Mouse (Mus musculus): ENCODE data around the gene Phox2b. TPM values are rescaled to one million over a fixed set of nuclear protein-coding genes. Genes with fewer than 3 reads are reported as not detected.
A peak's percentile ranks its signal among the peaks of the same experiment; 100 is the strongest.

The Phox2b gene
- total RNA-seq (2021): not detected
- 0.12 and 0.26 TPM in 2 replicates for polyA plus RNA-seq (2012; rRNA removed)
- long read RNA-seq: 0 reads

DNA sequence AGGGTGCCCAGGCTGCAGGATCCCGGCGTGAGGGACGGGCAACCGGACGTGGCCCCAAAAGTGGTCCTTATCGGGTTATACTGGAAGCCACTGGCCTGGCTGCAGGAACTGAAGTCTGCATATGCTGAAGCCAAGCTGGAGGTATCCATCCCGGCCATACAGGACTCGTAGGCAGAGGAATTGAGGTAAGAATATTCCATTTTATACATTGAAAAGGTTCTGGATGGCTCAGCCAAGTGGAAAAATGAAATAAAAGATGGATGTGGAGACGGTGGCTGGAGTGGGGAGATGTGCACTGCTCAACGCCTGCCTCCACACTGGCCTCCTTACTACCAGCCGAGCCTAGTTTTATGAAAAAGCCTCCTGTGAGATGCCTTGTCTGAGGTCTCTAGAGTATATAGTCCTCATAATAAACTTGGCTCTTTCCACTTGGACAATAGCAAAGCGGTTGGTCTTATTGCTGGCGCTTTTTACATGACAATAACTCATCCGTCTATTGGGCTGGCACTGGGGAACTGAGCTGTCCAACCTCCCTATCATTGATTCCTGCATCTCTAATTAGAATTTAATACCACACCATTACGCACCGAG lies at the start of gene Phox2b:
Gene Phox2b, minus strand, starts transcription at position 569 of the 591 bp plus-strand sequence.
- intact Hi-C loops (cut with DNase I): no loop called here
- Histone ChIP-seq H3K36me3 (ENCODE audit: control insufficient read depth, insufficient read depth, low read length) (no peaks in the 10 kb centered on the region), H3K4me3 (no peak within 1 kb of the TSS), H3K27ac (no peak within 1 kb of the TSS), H3K27me3 (ENCODE audit: control insufficient read depth, insufficient read depth, low read length) (peaks cover 46% of the 10 kb centered on the region), H3K4me1 (ENCODE audit: control insufficient read depth, insufficient read depth, low read length) (no peaks in the 10 kb centered on the region; the same call in 1 of the 2 replicates), H3K9ac (ENCODE audit: low read depth, low read length) (no peak within 1 kb of the TSS), H3K79me2 (replicated peaks; ENCODE audit: control insufficient read depth, insufficient read depth, low read length) (no peaks in the 10 kb centered on the region)
- 5% methylated on average over 16 of the region's 16 CpGs for WGBS
- DNase-seq: peak in 1 of 2 experiments; percentile 32
- TF ChIP-seq POLR2A (IDR thresholded peaks at IDR 0.05; ENCODE audit: insufficient read depth, low read depth, low read length) (no peak), EP300 (IDR thresholded peaks at IDR 0.05; ENCODE audit: insufficient read depth, low read depth, low read length) (no peak), CTCF (IDR thresholded peaks at IDR 0.05) (no peak)

DNA sequence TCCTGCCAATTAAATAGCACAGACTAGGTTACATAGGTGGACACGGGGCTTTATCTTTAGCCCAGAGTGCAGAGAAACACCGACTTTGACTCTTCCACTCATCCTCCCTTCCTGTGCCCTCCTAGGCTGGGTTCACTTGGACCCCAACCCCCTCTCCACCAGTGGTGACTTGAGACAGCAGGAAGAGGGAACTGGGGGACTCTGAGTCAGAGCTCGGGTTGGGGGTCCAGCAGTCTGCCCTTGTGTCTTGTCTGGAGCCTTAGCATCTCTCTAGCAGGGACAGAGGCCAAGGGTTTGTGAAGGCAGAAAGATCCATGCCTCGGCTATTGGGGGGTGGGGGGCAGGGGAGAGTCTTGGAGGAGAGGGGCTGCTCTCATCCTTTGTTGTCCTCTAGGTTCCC lies 43.5 kb upstream of the Phox2b start:
- no peaks in the 10 kb centered on the region for H3K4me1 ChIP-seq (ENCODE audit: control insufficient read depth, insufficient read depth, low read length)
- DNase-seq: no peak
- no peak overlapping the region for H3K27ac ChIP-seq
- H3K4me3 ChIP-seq: no peak overlapping the region
- H3K36me3 ChIP-seq (ENCODE audit: control insufficient read depth, insufficient read depth, low read length): no peaks in the 10 kb centered on the region
- WGBS: 57% methylated on average over 4 of the region's 4 CpGs
- TF ChIP-seq CTCF (IDR thresholded peaks at IDR 0.05) (no peak), POLR2A (IDR thresholded peaks at IDR 0.05; ENCODE audit: insufficient read depth, low read depth, low read length) (no peak), EP300 (IDR thresholded peaks at IDR 0.05; ENCODE audit: insufficient read depth, low read depth, low read length) (no peak)
- intact Hi-C loops (cut with DNase I): no loop called here
- H3K27me3 ChIP-seq (ENCODE audit: control insufficient read depth, insufficient read depth, low read length): no peaks in the 10 kb centered on the region
- no peaks in the 10 kb centered on the region for H3K79me2 ChIP-seq (replicated peaks; ENCODE audit: control insufficient read depth, insufficient read depth, low read length)
- H3K9ac ChIP-seq (ENCODE audit: low read depth, low read length): no peak overlapping the region

DNA sequence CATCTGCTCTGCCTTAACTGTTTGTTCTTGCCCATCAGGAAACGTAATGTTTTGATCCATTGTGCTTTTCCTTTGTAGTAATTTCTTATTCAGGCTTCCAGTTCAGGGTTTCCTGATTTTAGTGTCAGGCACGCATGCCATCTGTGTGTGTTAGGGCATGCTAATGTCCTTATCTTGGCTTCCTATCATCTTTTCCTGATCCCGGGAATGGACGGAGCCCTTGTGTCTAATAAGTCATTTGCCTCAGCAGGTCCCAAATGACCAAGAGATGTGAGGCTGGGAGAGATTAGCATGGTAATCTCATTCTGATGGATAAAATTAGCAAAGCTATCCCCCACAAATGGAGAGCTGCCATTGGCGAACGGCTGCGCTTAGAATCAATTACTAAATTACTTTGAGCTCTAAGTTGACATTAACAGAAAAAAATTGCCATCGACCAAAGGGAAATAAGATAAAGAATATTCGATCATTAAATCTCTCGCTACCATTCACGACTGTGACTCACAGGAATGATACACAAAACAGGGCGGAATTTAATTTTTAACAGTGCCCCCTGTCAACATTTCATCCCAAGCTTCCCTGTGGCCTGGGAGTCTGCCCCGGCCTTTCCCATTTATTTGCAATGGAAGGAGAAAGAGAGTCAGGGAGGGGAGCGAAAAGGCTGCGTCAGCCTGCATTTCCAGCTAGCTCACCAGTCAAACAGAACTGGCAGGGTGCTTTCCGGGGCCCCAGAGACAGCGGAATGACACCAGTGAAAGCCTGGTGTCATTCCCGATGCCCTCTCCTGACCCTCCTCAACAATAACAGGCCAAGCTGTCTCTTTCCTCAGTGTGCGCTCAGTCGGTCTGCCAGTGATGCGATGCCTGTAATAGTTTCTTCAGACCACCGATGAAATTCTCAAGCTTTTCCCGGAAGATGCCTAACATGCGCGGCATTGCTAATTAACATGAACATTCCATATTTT lies 40.2 kb upstream of the Phox2b start:
- 63% methylated on average over 25 of the region's 25 CpGs for WGBS
- Histone ChIP-seq H3K27me3 (ENCODE audit: control insufficient read depth, insufficient read depth, low read length) (no peaks in the 10 kb centered on the region), H3K4me1 (ENCODE audit: control insufficient read depth, insufficient read depth, low read length) (no peaks in the 10 kb centered on the region), H3K27ac (no peak overlapping the region), H3K9ac (ENCODE audit: low read depth, low read length) (no peak overlapping the region), H3K79me2 (replicated peaks; ENCODE audit: control insufficient read depth, insufficient read depth, low read length) (no peaks in the 10 kb centered on the region), H3K36me3 (ENCODE audit: control insufficient read depth, insufficient read depth, low read length) (no peaks in the 10 kb centered on the region), H3K4me3 (no peak overlapping the region)
- DNase-seq: no peak
- TF ChIP-seq EP300 (IDR thresholded peaks at IDR 0.05; ENCODE audit: insufficient read depth, low read depth, low read length) (no peak), CTCF (IDR thresholded peaks at IDR 0.05) (no peak), POLR2A (IDR thresholded peaks at IDR 0.05; ENCODE audit: insufficient read depth, low read depth, low read length) (no peak)
- intact Hi-C loops (cut with DNase I): no loop called here

DNA sequence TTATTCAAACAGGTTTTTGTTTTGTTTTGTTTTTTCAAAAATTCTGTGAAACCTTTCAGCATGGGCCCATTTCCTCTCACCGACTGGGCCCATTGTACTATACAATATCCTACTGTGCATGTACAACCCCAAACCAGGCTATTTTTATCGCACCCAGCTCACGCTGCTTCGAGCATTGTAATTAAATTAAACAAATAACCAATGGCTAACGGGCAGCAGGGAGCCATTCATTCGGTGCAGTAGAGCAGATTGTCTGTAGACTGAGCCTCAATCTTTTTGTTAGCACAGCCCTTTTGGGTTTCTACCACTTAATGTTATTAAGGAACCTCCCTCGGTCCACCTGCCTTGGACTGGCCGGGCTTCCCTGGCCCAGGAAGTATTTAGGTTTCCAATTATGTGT lies 39.5 kb upstream of the Phox2b start:
- H3K4me3 ChIP-seq: no peak overlapping the region
- no peaks in the 10 kb centered on the region for H3K4me1 ChIP-seq (ENCODE audit: control insufficient read depth, insufficient read depth, low read length)
- no peak overlapping the region for H3K27ac ChIP-seq
- no peaks in the 10 kb centered on the region for H3K27me3 ChIP-seq (ENCODE audit: control insufficient read depth, insufficient read depth, low read length)
- no peak overlapping the region for H3K9ac ChIP-seq (ENCODE audit: low read depth, low read length)
- intact Hi-C loops (cut with DNase I): no loop called here
- DNase-seq: no peak
- TF ChIP-seq EP300 (IDR thresholded peaks at IDR 0.05; ENCODE audit: insufficient read depth, low read depth, low read length) (no peak), CTCF (IDR thresholded peaks at IDR 0.05) (no peak), POLR2A (IDR thresholded peaks at IDR 0.05; ENCODE audit: insufficient read depth, low read depth, low read length) (no peak)
- no peaks in the 10 kb centered on the region for H3K79me2 ChIP-seq (replicated peaks; ENCODE audit: control insufficient read depth, insufficient read depth, low read length)
- H3K36me3 ChIP-seq (ENCODE audit: control insufficient read depth, insufficient read depth, low read length): no peaks in the 10 kb centered on the region
- WGBS: 45% methylated on average over 8 of the region's 8 CpGs

DNA sequence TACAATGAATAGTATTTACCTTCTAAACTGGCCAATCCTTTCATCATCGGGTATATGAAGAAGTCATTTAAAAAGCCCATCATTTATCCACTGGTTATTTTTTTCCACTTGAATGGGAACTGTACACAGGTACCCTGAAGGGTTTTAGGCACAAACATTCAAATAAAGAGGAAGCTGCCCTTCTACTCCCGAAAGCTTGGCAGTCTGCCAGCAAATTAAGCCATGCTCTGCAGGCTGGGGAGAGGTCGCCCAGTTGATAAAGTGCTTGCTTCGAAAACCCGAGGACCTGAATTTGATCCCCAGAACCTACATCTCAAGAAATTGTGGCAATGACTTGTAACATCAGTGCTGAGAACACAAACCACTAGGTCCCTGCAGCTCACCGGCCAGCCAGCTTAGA lies 35.6 kb upstream of the Phox2b start:
- no peaks in the 10 kb centered on the region for H3K4me1 ChIP-seq (ENCODE audit: control insufficient read depth, insufficient read depth, low read length)
- no peak overlapping the region for H3K4me3 ChIP-seq
- no peaks in the 10 kb centered on the region for H3K36me3 ChIP-seq (ENCODE audit: control insufficient read depth, insufficient read depth, low read length)
- DNase-seq: no peak
- no peak overlapping the region for H3K27ac ChIP-seq
- no peak overlapping the region for H3K9ac ChIP-seq (ENCODE audit: low read depth, low read length)
- TF ChIP-seq CTCF (IDR thresholded peaks at IDR 0.05) (no peak), POLR2A (IDR thresholded peaks at IDR 0.05; ENCODE audit: insufficient read depth, low read depth, low read length) (no peak), EP300 (IDR thresholded peaks at IDR 0.05; ENCODE audit: insufficient read depth, low read depth, low read length) (no peak)
- WGBS: 30% methylated on average over 6 of the region's 6 CpGs
- H3K27me3 ChIP-seq (ENCODE audit: control insufficient read depth, insufficient read depth, low read length): no peaks in the 10 kb centered on the region
- intact Hi-C loops (cut with DNase I): no loop called here
- H3K79me2 ChIP-seq (replicated peaks; ENCODE audit: control insufficient read depth, insufficient read depth, low read length): no peaks in the 10 kb centered on the region

DNA sequence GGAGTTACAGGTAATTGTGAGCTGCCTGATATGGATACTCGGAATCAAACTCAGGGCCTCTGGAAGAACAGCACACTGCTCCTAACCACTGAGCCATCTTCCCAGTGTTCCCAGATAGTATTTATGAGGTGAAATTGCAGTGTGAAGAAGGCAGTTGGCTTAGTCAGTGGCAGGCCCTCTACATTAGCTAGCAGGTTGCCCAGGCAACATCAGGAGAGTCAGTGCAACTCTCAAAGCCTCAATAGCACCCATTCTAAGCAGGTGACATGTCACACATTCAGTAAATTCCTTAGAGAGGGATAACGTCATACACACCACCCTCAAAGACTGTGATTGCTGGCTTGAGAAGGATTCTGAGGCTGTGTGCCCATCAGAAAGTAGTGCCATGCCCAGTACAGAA lies 32.6 kb upstream of the Phox2b start:
- H3K79me2 ChIP-seq (replicated peaks; ENCODE audit: control insufficient read depth, insufficient read depth, low read length): no peaks in the 10 kb centered on the region
- intact Hi-C loops (cut with DNase I): no loop called here
- 80% methylated on average over 2 of the region's 2 CpGs for WGBS
- no peak for DNase-seq
- no peak for TF ChIP-seq EP300 (IDR thresholded peaks at IDR 0.05; ENCODE audit: insufficient read depth, low read depth, low read length)
- TF ChIP-seq POLR2A (IDR thresholded peaks at IDR 0.05; ENCODE audit: insufficient read depth, low read depth, low read length): no peak
- TF ChIP-seq CTCF (IDR thresholded peaks at IDR 0.05): no peak
- H3K36me3 ChIP-seq (ENCODE audit: control insufficient read depth, insufficient read depth, low read length): no peaks in the 10 kb centered on the region
- H3K27ac ChIP-seq: no peak overlapping the region
- H3K27me3 ChIP-seq (ENCODE audit: control insufficient read depth, insufficient read depth, low read length): no peaks in the 10 kb centered on the region
- H3K9ac ChIP-seq (ENCODE audit: low read depth, low read length): no peak overlapping the region
- no peaks in the 10 kb centered on the region for H3K4me1 ChIP-seq (ENCODE audit: control insufficient read depth, insufficient read depth, low read length)
- no peak overlapping the region for H3K4me3 ChIP-seq
